Mouse (Mus musculus) lung, adult 18-20 months (tissue): ENCODE measurements at regions not wholly inside any gene's neighbourhood (a gene's known extent, or its start where the extent isn't known, plus 50 kb on each side); places are given as distances from the start of the nearest gene placed in this dataset.

Experiments used
- DNase-seq, 2 experiments: peaks; one replicate each; pipeline ENCODE4 v3.0.0; 2022; ENCODE audit warnings: mixed read lengths in 2 of 2

DNA sequence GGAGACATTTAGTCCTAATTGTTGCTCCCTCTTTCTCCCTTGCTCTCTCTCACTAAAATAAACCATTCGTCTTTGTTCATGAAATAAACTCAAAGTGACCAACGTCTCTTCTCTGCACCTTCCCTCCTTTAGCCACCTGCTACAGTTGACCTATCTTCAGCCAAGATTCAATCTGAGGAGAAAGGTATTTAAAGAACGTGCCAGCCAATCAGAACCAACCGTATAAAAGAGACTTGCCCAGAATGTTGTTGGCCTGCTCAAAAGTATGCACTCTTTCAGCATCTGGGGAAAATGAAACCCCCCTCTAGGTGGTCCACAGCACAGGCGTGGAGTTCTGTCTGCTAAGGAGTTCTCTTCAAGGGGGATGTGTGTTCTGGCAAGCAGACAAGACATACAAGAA, 60.0 kb upstream of the Fer start:
- DNase-seq = no peak

DNA sequence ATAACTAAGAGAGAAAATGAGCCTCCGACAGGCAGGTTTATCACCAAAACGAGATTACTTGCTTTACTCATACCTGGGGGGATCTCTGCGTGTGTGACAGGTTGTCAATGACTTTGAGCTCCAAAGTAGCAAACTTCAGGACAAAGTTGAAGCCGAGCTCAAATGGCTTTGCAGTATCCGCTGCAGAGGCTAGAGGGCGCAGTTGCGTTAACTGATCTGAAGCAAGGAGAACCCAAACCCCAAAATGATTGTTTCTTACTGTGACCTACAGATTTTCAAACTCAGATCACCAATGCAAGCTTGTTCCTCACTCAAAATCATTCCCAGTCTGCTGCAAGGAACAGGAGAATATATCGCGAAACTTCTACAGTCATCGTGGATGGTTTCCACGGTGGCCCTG, 59.3 kb upstream of the Fer start:
- peak; percentile 48 to 54 for DNase-seq

DNA sequence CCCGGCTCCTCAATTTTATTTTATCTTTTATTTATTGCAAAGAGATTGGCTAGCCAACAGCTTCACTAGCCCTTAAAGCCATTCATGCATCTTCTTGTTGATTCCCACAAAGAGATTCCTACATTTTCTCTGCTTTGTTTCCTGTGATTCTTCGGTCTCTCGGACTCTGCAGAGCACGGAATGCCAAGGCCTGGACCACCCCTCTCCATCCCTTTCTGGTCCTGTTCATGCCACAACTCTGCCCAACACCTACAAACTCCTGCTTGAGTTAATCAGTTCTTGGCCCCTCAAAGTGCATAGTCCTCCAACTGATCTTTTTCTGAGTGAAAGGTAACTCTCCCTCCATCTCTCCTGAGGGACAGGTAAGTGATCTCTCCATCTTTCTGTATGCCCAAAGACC, 58.4 kb upstream of the Fer start:
- no peak for DNase-seq

DNA sequence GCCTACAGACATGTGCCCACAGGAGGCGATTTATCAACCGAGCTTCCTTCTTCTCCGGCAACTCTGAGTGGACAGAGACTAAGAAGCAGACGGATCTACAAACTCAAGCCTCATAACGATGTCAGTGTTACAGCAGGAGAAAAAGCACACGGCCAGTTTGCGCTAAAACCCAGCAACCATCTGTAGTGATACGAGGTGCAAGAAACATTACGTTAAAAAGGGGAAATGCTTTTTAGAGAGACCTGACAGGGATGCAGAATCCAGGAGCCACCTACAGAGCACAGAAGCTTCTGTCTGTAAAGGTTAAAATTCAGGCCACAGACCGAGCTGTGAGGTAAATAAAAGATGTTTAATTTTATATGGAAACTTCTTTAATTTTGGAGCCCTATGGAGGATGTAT, 56.5 kb upstream of the Fer start:
- DNase-seq = no peak

DNA sequence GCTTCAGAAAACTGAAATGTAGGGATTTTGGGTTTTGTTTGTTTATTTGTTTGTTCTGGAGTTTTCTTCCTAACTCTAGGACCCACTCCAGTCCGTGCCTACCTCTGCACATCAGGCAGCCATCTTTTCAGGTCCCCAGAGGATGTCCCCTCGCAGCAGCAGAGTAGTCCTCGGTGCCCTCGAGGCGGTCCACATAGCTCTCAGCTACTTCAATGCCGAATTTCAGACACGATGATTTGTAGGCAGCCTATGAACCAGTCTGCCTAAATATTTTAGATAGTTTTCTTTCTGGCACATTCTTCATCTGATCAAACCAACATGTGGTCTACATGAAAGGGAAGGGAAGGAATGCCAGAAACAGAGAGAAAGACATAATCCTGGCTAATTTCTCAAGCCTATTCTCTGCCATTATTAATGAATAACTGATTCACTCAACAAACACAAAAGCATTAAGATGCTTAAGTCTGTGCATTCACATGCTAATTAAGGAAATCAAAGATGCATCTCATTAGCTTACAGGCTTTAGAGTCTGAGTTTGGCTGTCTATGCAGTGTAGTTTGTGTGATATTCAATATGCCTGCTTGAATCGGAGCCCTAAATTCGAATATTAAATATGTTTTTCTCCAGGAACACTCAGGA, 55.2 kb upstream of the Fer start:
- no peak for DNase-seq

DNA sequence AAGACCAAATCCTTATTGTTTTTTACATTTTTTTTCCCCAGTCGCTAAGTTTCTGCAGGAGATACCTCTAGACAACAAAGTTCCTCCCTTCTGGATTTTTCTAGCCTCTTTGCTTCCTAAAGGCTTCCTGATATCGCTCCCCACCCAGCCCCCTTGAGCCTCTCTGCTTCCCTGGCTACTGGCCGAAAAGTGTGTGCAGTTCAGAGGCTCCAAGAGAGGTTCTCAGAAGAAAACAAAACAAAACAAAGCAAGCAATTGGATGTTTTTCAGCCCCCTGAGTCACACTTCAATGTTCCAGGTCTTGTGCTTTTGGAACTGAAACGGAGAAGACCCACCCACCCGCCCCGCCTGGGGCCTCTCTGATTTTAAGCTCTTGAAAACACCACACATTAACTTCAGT, 54.1 kb upstream of the Fer start:
- no peak for DNase-seq

DNA sequence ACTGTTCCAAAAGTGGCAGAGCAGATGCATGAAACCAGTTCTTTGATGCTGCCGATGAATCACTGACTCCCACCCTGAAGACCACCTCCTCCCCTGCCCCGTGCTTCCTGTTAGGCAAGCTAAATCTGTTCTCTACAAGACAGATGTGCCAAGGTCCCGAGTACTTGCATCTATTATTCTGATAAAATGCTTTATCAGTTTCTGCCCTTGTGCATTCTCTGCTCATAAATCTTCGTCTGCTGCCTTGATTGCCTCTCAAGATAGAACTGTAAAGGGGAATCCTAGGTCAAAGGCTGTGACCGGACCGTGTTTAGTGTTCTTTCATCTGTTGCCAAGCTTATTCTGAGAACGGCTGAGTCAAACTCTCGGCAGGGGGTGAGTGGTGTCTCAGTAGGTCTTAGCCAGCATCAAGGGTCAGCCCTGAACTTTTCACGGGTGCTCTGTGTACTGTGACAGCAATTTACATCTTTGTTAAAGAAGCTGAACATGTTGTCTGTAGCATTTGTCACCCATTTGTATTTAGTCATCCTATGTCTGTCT, 51.5 kb upstream of the Fer start:
- DNase-seq = no peak

DNA sequence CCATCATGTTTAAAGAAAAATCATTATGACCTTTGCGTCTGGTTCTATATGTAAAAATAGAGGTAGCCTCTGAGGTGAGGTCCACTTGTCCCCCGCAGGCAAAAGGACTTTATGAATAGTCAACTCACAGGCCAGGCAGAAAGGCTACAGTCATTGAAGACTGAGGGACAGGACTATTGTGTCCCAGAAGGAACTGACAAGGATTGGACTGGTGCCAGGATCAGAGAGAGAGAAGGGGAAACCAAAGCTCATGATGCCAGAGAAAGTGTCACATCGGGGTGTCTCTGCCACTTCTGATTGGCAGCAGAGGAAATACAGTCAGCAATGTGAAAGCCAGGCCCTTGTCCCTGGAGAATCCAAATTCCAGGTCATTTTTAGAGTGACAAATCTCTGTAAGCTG, 50.3 kb upstream of the Fer start:
- no peak for DNase-seq
